Mouse (Mus musculus) mouse trophoblast stem cell (cell line): ENCODE results near the gene Cd28.

ENCODE experiments used
- in situ Hi-C, 2 experiments: fragments of 300-500 bp; cut with MseI, MboI; formaldehyde crosslinking; loops; 2 replicates in 1 of 2; 3 replicates in 1 of 2; pipeline ENCODE4 v1.15.1; 2025

Gene Cd28

GRCm38 (mm10) chr1:60750201-60750765 lies 33.7 kb downstream of the Cd28 start:
- in situ Hi-C loops: no loop called here

GRCm38 (mm10) chr1:60751011-60751410 lies 34.4 kb downstream of the Cd28 start:
- in situ Hi-C loops: no loop called here

DNA sequence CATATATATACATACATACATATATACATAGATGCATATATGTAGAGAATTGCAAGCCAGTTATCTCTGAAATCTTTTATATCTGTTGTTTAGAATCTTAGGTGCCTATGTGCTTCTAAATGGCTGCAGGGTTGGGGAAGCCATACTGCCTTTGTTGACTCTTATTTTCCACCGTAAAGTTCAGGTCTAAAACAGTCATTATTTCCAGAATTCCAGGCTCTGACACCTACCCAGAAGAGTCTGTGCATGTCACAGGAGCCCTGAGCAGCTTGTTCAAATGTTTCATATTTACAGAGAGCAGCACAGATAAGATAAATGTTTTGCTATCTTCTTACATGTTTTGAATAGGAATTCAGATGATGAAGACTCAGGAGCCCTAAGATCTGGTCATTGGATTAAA lies 36.4 kb downstream of the Cd28 start:
- in situ Hi-C loops: no loop called here

- in situ Hi-C loops: no loop called here
Observed at GRCm38 (mm10) chr1:60753981-60754380, 37.4 kb downstream of the Cd28 start.

GRCm38 (mm10) chr1:60755391-60756243 lies 39.0 kb downstream of the Cd28 start:
- in situ Hi-C loops: no loop called here

GRCm38 (mm10) chr1:60757631-60758030 lies 41.0 kb downstream of the Cd28 start:
- in situ Hi-C loops: no loop called here

- in situ Hi-C loops: no loop called here
Observed at GRCm38 (mm10) chr1:60758226-60758625, 41.6 kb downstream of the Cd28 start.

DNA sequence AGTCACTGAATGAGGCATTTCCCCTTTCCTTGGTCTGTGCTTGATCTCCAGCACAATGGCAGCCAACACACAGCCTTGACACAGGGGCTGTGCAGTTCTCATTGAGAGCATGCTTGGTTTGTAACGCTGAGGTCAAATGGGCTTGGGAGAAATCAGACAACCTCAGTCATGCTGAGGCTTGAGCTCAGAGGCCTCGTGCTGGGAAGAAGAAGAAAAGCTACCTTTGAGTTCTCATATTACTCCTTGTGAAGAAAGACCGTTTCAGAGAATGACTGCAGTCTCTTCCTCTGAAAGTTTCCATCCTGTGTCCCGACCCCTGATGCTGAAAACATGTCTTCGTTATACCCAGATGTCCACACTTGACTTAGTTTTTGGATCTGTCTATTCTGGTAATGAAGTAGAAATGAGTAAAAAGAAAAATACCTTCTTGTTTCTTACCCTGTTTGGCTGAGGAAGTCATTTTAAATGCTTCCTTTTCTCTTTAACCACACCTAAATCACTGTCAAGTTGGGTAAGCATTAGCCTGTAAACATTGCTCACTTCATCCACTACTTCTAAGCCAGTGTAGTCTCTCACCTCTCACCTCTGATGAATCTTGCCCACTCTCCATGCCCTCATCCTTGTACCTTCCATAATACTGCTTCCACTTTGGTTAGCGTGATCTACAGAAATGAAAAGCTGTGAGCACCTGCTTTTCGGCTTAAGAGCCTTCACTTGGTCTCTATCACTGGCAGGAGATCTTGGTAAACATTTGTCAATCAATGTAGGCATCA lies 43.1 kb downstream of the Cd28 start:
- in situ Hi-C loops: no loop called here

DNA sequence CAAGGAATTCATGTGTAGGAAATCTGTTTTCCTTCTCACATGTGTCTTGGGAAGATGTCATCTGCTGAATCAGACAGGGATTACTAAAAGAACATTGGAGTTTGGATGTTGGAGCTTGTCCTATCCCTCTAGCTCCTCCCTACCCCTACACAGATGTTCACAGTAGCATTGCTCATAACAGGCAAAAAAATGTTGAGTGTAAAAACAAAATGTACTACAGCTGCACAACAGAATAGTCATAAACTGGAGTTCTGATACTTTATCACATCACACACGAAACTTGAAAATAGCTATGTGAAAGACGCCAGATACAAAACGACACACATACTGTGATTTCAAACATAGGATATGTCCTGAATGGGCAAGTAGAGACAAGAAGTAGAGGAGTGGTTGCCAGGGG lies 43.9 kb downstream of the Cd28 start:
- in situ Hi-C loops: no loop called here

DNA sequence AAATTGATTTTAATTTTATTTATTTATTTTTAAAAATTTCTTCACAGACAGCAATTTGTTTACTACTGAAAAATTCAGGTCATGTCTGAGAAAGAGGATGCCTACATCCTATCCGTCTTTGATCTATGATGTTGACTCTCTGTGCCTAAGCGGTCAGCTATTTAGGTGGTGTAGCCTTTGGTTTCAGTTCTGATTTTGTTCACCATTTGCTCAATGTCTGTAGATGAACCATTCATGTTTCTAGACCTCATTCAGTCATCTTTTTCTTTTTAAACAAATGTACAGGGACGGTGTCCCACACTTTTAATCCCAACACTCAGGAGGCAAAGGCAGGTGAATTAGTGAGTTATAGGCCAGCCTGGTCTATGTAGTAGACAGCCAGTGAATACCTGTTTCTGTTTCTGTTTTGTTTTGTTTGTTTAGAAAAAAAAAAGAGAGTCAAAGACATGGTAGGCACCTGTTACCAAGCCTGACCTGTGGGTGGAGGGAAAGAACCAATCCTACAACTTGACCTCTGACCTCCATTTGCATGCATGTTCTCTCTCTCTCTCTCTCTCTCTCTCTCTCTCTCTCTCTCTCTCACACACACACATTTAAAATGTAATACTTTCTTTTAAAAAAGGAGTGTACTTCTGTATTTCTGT lies 45.0 kb downstream of the Cd28 start:
- in situ Hi-C loops: no loop called here

DNA sequence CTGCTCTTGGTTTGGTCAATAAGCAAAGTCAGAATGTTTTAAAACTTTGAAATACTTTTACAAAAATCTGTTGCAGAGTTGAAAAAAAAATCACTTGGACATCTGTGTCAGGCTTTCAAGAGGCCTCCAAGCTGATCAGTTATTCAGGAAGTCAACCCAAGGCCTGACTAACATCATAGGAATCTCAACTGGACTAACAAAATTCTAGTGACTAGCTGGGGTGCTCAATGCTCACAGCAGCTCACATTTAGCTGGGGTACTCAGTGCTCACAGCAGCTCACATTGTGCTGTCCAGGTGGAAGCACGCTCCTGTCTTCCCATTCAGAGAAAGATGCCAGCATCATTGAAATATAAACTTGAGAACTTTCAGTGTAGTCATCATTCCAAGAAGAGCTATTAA lies 45.9 kb downstream of the Cd28 start:
- in situ Hi-C loops: no loop called here

DNA sequence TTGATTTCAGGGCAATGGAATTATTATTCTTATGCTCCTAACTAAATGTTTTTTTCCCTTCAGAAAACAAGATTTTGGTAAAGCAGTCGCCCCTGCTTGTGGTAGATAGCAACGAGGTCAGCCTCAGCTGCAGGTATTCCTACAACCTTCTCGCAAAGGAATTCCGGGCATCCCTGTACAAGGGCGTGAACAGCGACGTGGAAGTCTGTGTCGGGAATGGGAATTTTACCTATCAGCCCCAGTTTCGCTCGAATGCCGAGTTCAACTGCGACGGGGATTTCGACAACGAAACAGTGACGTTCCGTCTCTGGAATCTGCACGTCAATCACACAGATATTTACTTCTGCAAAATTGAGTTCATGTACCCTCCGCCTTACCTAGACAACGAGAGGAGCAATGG lies 46.3 kb downstream of the Cd28 start:
- in situ Hi-C loops: no loop called here

GRCm38 (mm10) chr1:60771771-60772170 lies 55.2 kb downstream of the Cd28 start:
- in situ Hi-C loops: no loop called here

- in situ Hi-C loops: no loop called here
Observed at GRCm38 (mm10) chr1:60773231-60773630, 56.6 kb downstream of the Cd28 start.

DNA sequence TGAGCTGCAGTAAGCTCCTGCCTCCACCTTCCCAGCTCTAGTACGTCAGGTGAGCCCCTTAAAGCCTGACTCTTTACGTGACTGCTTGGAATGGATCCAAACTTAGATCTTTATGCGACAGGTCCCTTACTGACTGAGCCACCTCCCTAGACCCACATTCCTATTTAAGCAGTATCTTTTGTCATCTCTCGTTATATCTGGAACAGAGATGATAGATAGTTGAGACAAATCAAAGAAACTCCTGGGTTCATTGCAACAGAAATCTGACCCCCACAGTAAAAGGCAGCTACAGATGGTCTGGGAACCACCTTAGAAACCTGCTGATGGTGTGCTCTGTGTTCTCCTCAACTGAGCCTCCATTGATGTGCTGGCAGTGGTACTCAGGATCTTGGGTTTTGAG lies 59.6 kb downstream of the Cd28 start:
- in situ Hi-C loops: no loop called here

DNA sequence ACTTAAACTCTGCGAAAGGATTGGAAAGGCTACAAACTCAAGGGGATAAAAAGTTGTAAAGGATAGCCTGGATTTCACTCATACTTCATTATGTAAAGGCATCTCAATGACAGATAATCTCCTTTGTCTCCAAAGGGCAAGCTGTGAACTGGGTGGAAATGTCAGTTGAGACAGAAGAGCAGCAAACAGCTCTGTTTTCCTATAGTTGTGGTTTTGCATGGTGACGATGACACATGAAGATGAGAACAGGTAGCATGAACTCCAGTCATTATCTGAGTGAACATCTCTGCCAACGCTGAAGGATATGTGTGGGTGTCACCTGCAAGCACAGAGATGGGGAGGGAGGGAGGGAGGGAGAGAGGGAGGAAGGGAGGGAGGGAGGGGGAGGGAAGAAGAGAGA lies 60.3 kb downstream of the Cd28 start:
- in situ Hi-C loops: no loop called here

DNA sequence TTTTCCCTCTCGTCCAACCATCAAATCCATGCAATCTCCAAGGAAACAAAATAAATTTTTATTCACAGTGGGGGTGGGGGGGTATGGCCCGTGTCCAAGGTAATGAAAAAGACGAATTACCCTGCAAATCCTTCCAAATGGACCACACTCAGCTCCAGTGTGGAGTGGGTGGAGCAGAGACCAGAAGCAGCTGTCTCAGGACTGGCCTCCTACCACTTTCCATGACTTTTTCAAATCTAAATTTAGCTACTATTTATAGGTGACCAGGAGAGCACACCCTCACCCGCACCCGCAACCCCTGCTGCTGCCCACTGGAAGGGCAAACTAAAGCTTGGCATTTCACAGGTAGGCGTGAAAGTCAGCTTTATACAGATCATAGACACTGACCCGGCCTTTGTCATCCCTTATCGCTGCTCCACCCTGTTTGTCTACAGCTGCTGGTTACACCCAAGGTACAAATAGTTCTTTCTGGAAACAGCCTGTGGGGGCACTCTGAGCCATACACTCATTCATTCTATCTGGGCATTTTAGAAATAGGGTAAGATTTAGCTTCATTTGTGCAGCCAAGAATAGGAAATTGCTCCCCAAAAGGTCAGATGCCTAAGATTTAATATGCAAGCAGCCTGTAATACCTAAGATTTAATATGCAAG lies 62.0 kb downstream of the Cd28 start:
- in situ Hi-C loops: no loop called here

DNA sequence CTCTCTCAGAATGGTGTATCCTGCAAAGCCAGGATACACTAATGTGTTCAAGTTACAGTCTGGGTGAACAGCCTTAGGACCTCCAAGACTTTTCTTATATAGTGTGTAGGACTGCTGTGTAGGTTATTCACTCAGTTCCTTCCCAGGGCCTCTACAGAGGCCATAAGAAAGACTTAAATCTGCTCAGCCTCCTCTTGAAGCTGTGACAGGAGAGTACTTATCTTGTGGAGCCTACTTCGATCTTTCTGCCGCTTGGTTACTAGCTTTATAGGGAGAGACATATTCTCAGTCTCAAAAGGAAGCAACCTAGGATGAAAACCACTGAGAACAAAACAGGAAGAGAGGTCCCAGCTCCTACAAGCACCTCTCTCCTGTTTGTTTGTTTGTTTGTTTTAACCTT lies 62.6 kb downstream of the Cd28 start:
- in situ Hi-C loops: no loop called here

DNA sequence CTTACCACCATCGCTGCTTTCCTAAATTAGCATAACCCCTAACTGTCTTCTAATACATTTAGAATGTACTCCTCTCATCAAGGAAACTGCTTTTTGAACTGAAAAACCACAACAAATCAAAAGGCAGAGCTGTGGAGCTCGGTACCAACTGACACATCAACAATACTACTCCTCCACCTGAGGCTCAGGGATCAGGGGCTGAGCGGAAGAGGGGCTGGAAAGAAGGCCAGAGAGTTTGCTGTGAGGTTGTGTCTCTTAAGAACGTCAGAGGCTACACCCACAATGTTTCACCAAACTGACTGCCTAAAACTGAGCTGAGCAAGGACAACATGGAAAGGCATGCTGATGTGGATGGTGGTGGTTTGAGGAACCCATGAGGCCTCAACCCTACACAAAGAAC lies 65.1 kb downstream of the Cd28 start:
- in situ Hi-C loops: no loop called here

- in situ Hi-C loops: no loop called here
Observed at GRCm38 (mm10) chr1:60793717-60794116, 77.1 kb downstream of the Cd28 start.

GRCm38 (mm10) chr1:60795677-60796205 lies 79.1 kb downstream of the Cd28 start:
- in situ Hi-C loops: no loop called here
